Mouse (Mus musculus) heart, postnatal 25 days (tissue): ENCODE measurements around the gene Tmem95. TPM values are rescaled to one million over a fixed set of nuclear protein-coding genes. Genes with fewer than 3 reads are reported as not detected.

Source experiments
- DNase-seq: peaks from one replicate; pipeline ENCODE4 v3.0.0; 2022; ENCODE audit warnings: low spot score
- intact Hi-C: fragments of 180-260 bp; cut with DNase I; formaldehyde crosslinking; loops from one replicate; pipeline ENCODE4 v1.15.1; 2025
- total RNA-seq, 2 experiments: library from RNA; stranded (reverse); gene quantifications; 2 replicates each; pipeline ENCODE4 v1.2.3; 2021

The Tmem95 gene
- total RNA-seq, 2 experiments from 2014 or later = not detected

GRCm38 (mm10) chr11:69855347-69855746 is 22.5 kb downstream of the Tmem95 start:
- DNase-seq = no peak
- intact Hi-C loops = loop anchor here (2.0 kb wide), 1 partner anchor 21 kb away; no protein-coding TSS in a partner anchor

- no peak for DNase-seq
- intact Hi-C loops = loop anchor here (2.0 kb wide), 1 partner anchor 22 kb away; no protein-coding TSS in a partner anchor
Measured at GRCm38 (mm10) chr11:69854680-69855079, 23.1 kb downstream of the Tmem95 start.

GRCm38 (mm10) chr11:69853994-69854393 is 23.8 kb downstream of the Tmem95 start:
- DNase-seq = no peak
- intact Hi-C loops = loop anchor here (2.0 kb wide), 1 partner anchor 23 kb away; no protein-coding TSS in a partner anchor

GRCm38 (mm10) chr11:69850754-69851153 is 27.1 kb downstream of the Tmem95 start:
- DNase-seq = no peak
- intact Hi-C loops = no loop called here

- no peak for DNase-seq
- intact Hi-C loops = no loop called here
Measured at GRCm38 (mm10) chr11:69849884-69850283, 27.9 kb downstream of the Tmem95 start.

- intact Hi-C loops = no loop called here
- DNase-seq = no peak
Measured at GRCm38 (mm10) chr11:69849128-69849527, 28.7 kb downstream of the Tmem95 start.

- DNase-seq = no peak
- intact Hi-C loops = no loop called here
Measured at GRCm38 (mm10) chr11:69848021-69848420, 29.8 kb downstream of the Tmem95 start.

- DNase-seq = no peak
- intact Hi-C loops = no loop called here
Measured at GRCm38 (mm10) chr11:69846738-69847688, 30.8 kb downstream of the Tmem95 start.

GRCm38 (mm10) chr11:69846198-69846680 is 31.6 kb downstream of the Tmem95 start, which contains the start of gene Plscr3:
TSS of gene Plscr3 (plus strand) at chr11:69846376.
- DNase-seq = peak; percentile 85
- intact Hi-C loops = no loop called here

GRCm38 (mm10) chr11:69838714-69839104 is 39.1 kb downstream of the Tmem95 start:
- intact Hi-C loops = no loop called here
- DNase-seq = no peak

- DNase-seq = peak; percentile 95
- intact Hi-C loops = loop anchor here (2.0 kb wide), 1 partner anchor 39 kb away; no protein-coding TSS in a partner anchor
Measured at GRCm38 (mm10) chr11:69837952-69838713, 39.7 kb downstream of the Tmem95 start, which contains the start of gene Tmem256. TSS of gene Tmem256 (plus strand) at chr11:69838514.

GRCm38 (mm10) chr11:69837604-69837951 is 40.2 kb downstream of the Tmem95 start, which contains the start of gene Nlgn2:
TSS of gene Nlgn2 (minus strand) at chr11:69837784.
- no peak for DNase-seq
- intact Hi-C loops = loop anchor here (2.0 kb wide), 1 partner anchor 39 kb away; no protein-coding TSS in a partner anchor

GRCm38 (mm10) chr11:69836703-69837576 is 40.9 kb downstream of the Tmem95 start:
- no peak for DNase-seq
- intact Hi-C loops = loop anchor here (2.0 kb wide), 1 partner anchor 38 kb away; no protein-coding TSS in a partner anchor

GRCm38 (mm10) chr11:69835966-69836335 is 41.9 kb downstream of the Tmem95 start:
- intact Hi-C loops = loop anchor here (2.0 kb wide), 1 partner anchor 37 kb away; no protein-coding TSS in a partner anchor
- DNase-seq = no peak

GRCm38 (mm10) chr11:69835326-69835965 is 42.4 kb downstream of the Tmem95 start:
- intact Hi-C loops = no loop called here
- no peak for DNase-seq

- DNase-seq = no peak
- intact Hi-C loops = no loop called here
Measured at GRCm38 (mm10) chr11:69834001-69834549, 43.7 kb downstream of the Tmem95 start.

GRCm38 (mm10) chr11:69833554-69833953 is 44.3 kb downstream of the Tmem95 start:
- intact Hi-C loops = no loop called here
- no peak for DNase-seq

- intact Hi-C loops = no loop called here
Measured at GRCm38 (mm10) chr11:69828832-69829231, 49.0 kb downstream of the Tmem95 start.

More at GRCm38 (mm10) chr11:69828832-69829231, 49.0 kb downstream of the Tmem95 start:
- DNase-seq = no peak
